Mouse (Mus musculus): ENCODE data around the gene Ate1.

DNA sequence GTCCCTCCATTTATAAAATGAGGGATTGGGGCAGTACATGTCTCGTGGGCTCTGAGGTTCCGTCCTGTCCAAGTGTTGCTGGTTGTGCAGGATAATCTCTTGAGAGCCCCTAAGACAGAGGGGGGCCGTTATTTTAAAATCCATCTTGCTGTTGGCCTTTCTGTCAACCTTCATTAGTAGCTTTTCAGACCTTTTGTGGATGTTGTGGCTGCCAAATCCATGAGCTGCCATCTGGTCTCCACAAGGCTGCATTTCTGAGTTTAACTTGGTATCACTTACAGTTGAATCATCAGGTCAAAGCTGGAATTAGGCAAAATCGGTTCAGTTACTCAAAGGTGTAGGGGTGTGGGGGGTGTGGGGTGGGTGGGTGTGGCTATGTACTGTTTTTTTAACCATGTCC lies 33.2 kb upstream of the Ate1 start:
- no peak for TF ChIP-seq CTCF (IDR thresholded peaks at IDR 0.05)
- no peak for TF ChIP-seq POLR2A (IDR thresholded peaks at IDR 0.05; ENCODE audit: insufficient read depth, low read depth, low read length)
- TF ChIP-seq EP300 (IDR thresholded peaks at IDR 0.05; ENCODE audit: insufficient read depth, low read depth, low read length) = no peak

All from heart, adult 2 months (tissue).